Mouse (Mus musculus): Measurements from ENCODE around the gene Prdx4. TPM values are rescaled to one million over a fixed set of nuclear protein-coding genes. Genes with fewer than 3 reads are reported as not detected.

The Prdx4 gene
- polyA plus RNA-seq, 1 experiment from 2014 or later, result 148 TPM

- no peak overlapping the region for H3K27ac ChIP-seq (ENCODE audit: low read depth, low read length)
- no peak overlapping the region for H3K4me3 ChIP-seq (ENCODE audit: low read depth, low read length)
- ATAC-seq (no peak), DNase-seq (ENCODE audit: low spot score) (no peak)
- 98% methylated on average over 2 of the region's 2 CpGs for WGBS
- no peaks in the 10 kb centered on the region for H3K9me3 ChIP-seq (replicated peaks; ENCODE audit: control insufficient read depth, low read length)
- H3K36me3 ChIP-seq (ENCODE audit: control insufficient read depth, insufficient read depth, low read length), result no peaks in the 10 kb centered on the region
- H3K4me1 ChIP-seq (ENCODE audit: control insufficient read depth, insufficient read depth, low read length), result no peaks in the 10 kb centered on the region
- H3K27me3 ChIP-seq (replicated peaks; ENCODE audit: control insufficient read depth, insufficient read depth, low read length), result no peaks in the 10 kb centered on the region
- H3K9ac ChIP-seq (ENCODE audit: low read length), result no peak overlapping the region
- no peak overlapping the region for H3K4me2 ChIP-seq (ENCODE audit: low read length)
Measured at GRCm38 (mm10) chrX:155306390-155306789, 34.2 kb downstream of the Prdx4 start.

- 64% methylated on average over 1 of the region's 1 CpGs for WGBS
- Histone ChIP-seq H3K4me1 (ENCODE audit: control insufficient read depth, insufficient read depth, low read length) (no peaks in the 10 kb centered on the region), H3K4me3 (ENCODE audit: low read depth, low read length) (no peak overlapping the region), H3K9me3 (replicated peaks; ENCODE audit: control insufficient read depth, low read length) (no peaks in the 10 kb centered on the region), H3K27me3 (replicated peaks; ENCODE audit: control insufficient read depth, insufficient read depth, low read length) (no peaks in the 10 kb centered on the region), H3K9ac (ENCODE audit: low read length) (no peak overlapping the region), H3K27ac (ENCODE audit: low read depth, low read length) (no peak overlapping the region), H3K36me3 (ENCODE audit: control insufficient read depth, insufficient read depth, low read length) (no peaks in the 10 kb centered on the region), H3K4me2 (ENCODE audit: low read length) (no peak overlapping the region)
- DNase-seq (ENCODE audit: low spot score) (no peak), ATAC-seq (no peak)
Measured at GRCm38 (mm10) chrX:155280427-155281044, 60.0 kb downstream of the Prdx4 start.

DNA sequence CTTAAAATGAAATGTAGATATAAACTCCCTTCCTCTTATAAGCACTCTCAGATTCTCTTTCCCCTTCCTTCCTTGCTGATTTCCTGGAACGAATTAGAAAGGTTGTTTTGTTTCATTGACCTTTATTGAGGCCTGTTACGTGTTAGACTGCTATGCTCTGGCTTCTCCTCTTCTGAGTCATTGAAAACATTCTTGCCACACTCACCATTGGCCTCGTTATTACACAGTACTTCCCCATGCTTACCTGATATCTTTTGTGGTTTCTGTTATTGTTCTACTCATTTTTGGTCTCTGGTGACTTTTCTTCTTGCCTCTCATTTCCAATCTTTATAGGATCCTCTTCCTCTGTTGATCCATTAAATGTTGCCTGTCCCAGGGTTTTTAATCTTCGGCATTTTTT lies 62.1 kb downstream of the Prdx4 start:
- WGBS, result 69% methylated on average over 4 of the region's 4 CpGs
- Histone ChIP-seq H3K9me3 (replicated peaks; ENCODE audit: control insufficient read depth, low read length) (no peaks in the 10 kb centered on the region), H3K27me3 (replicated peaks; ENCODE audit: control insufficient read depth, insufficient read depth, low read length) (no peaks in the 10 kb centered on the region), H3K36me3 (ENCODE audit: control insufficient read depth, insufficient read depth, low read length) (no peaks in the 10 kb centered on the region), H3K4me2 (ENCODE audit: low read length) (no peak overlapping the region), H3K4me1 (ENCODE audit: control insufficient read depth, insufficient read depth, low read length) (no peaks in the 10 kb centered on the region), H3K9ac (ENCODE audit: low read length) (no peak overlapping the region), H3K4me3 (ENCODE audit: low read depth, low read length) (no peak overlapping the region), H3K27ac (ENCODE audit: low read depth, low read length) (no peak overlapping the region)
- no peak for DNase-seq (ENCODE audit: low spot score)
- ATAC-seq, result no peak

Other genes with a start within 250 kb of the Prdx4 start
- gene Magea2, start 247.1 kb downstream of the Prdx4 start, polyA plus RNA-seq (2014; fragmentation: Nextera tagmentation; extraction: Ambion mirVana), result not detected in 2 replicates
- not detected in 2 replicates for gene Cldn34b2, start 212.3 kb downstream of the Prdx4 start, polyA plus RNA-seq (2014; fragmentation: Nextera tagmentation; extraction: Ambion mirVana)
- gene Sat1, start 124.3 kb downstream of the Prdx4 start, polyA plus RNA-seq (2014; fragmentation: Nextera tagmentation; extraction: Ambion mirVana), result 72.9 and 74.3 TPM in 2 replicates
- gene Acot9, start 78.3 kb downstream of the Prdx4 start, polyA plus RNA-seq (2014; fragmentation: Nextera tagmentation; extraction: Ambion mirVana), result 36.4 and 42.7 TPM in 2 replicates

Measured in forebrain, embryonic 14.5 days (tissue).